Mouse (Mus musculus) cerebellum, adult 11-12 months (tissue): ENCODE data around the gene Golga7b.

Experiments
- DNase-seq: peaks from one replicate; pipeline ENCODE4 v3.0.0; 2022

Gene Golga7b

GRCm38 (mm10) chr19:42247519-42247918, at the start of gene Golga7b:
TSS of gene Golga7b (plus strand) at chr19:42247574.
- no peak for DNase-seq

GRCm38 (mm10) chr19:42198026-42198425, 49.3 kb upstream of the Golga7b start:
- no peak for DNase-seq

GRCm38 (mm10) chr19:42201696-42202381, 45.5 kb upstream of the Golga7b start, which contains the start of gene Sfrp5:
TSS of gene Sfrp5 (minus strand) at chr19:42202252.
- DNase-seq, result no peak

GRCm38 (mm10) chr19:42202467-42202866, 44.9 kb upstream of the Golga7b start:
- peak; percentile 60 for DNase-seq

- DNase-seq, result peak; percentile 93
Measured at GRCm38 (mm10) chr19:42204306-42204705, 43.1 kb upstream of the Golga7b start.

- DNase-seq, result no peak
Measured at GRCm38 (mm10) chr19:42205201-42205600, 42.2 kb upstream of the Golga7b start.

GRCm38 (mm10) chr19:42209485-42209884, 37.9 kb upstream of the Golga7b start:
- DNase-seq, result no peak

- DNase-seq, result no peak
Measured at GRCm38 (mm10) chr19:42209976-42210375, 37.4 kb upstream of the Golga7b start.

- no peak for DNase-seq
Measured at GRCm38 (mm10) chr19:42211936-42212335, 35.4 kb upstream of the Golga7b start.

- no peak for DNase-seq
Measured at GRCm38 (mm10) chr19:42214601-42215000, 32.8 kb upstream of the Golga7b start.

- DNase-seq, result peak; percentile 34
Measured at GRCm38 (mm10) chr19:42216699-42217373, 30.5 kb upstream of the Golga7b start.

GRCm38 (mm10) chr19:42217374-42217763, 30.0 kb upstream of the Golga7b start:
- peak; percentile 68 for DNase-seq

GRCm38 (mm10) chr19:42226451-42226850, 20.9 kb upstream of the Golga7b start:
- no peak for DNase-seq

GRCm38 (mm10) chr19:42229499-42230287, 17.7 kb upstream of the Golga7b start:
- no peak for DNase-seq

- DNase-seq, result no peak
Measured at GRCm38 (mm10) chr19:42230288-42230568, 17.1 kb upstream of the Golga7b start.

- DNase-seq, result peak; percentile 47
Measured at GRCm38 (mm10) chr19:42230986-42231385, 16.4 kb upstream of the Golga7b start.

GRCm38 (mm10) chr19:42237602-42238340, 9.6 kb upstream of the Golga7b start:
- DNase-seq, result no peak

GRCm38 (mm10) chr19:42238341-42238715, 9.0 kb upstream of the Golga7b start:
- DNase-seq, result no peak

- no peak for DNase-seq
Measured at GRCm38 (mm10) chr19:42240881-42241280, 6.5 kb upstream of the Golga7b start.

GRCm38 (mm10) chr19:42243401-42243800, 4.0 kb upstream of the Golga7b start:
- no peak for DNase-seq

- no peak for DNase-seq
Measured at GRCm38 (mm10) chr19:42246626-42247025, 748 bp upstream of the Golga7b start.

- no peak for DNase-seq
Measured at GRCm38 (mm10) chr19:42249976-42250914, 2.9 kb downstream of the Golga7b start.
